Mouse (Mus musculus) MEL (cell line): Measurements from ENCODE around the gene Oip5. TPM values are rescaled to one million over a fixed set of nuclear protein-coding genes. Genes with fewer than 3 reads are reported as not detected.
"Not testable (repeated sequence)": the region's sequence is repeated elsewhere in the genome, so short reads cannot be mapped to it uniquely, and the experiment has no call there.

ENCODE experiments used
- DNase-seq: peaks from one replicate; pipeline ENCODE4 v3.0.0; 2011; ENCODE audit warnings: low read depth, low spot score
- H3K27ac ChIP-seq: 2 replicates; pipeline ENCODE4 v1.5.1; 2012; ENCODE audit warnings: low read depth, mild to moderate bottlenecking, control low read depth, low read length, moderate library complexity; ENCODE audit not compliant: control insufficient read depth
- H3K27me3 ChIP-seq, 2 experiments: fragments of 150-350 bp in 1 of 2; sonication (generic) in 1 of 2; 2 replicates each; pipeline ENCODE4 v1.6.1; 2012; ENCODE audit warnings: low read length in 2 of 2, mild to moderate bottlenecking in 2 of 2, improper control_type of control experiment in 1 of 2, moderate library complexity in 1 of 2; ENCODE audit not compliant: insufficient read depth in 2 of 2, control insufficient read depth in 1 of 2
- H3K36me3 ChIP-seq, 2 experiments: 2 replicates each; pipeline ENCODE4 v1.6.1; 2012 to 2014; ENCODE audit warnings: low read length in 2 of 2, improper control_type of control experiment in 1 of 2, inconsistent platforms in 1 of 2, mild to moderate bottlenecking in 1 of 2; ENCODE audit not compliant: insufficient read depth in 2 of 2, control insufficient read depth in 1 of 2
- H3K4me1 ChIP-seq, 2 experiments: fragments of 150-350 bp in 1 of 2; sonication (generic) in 1 of 2; 2 replicates each; pipeline ENCODE4 v1.6.1; 2012; ENCODE audit warnings: low read length in 2 of 2, improper control_type of control experiment in 1 of 2, mild to moderate bottlenecking in 1 of 2; ENCODE audit not compliant: insufficient read depth in 2 of 2, control insufficient read depth in 1 of 2
- H3K4me3 ChIP-seq, 2 experiments: fragments of 150-350 bp in 1 of 2; sonication (generic) in 1 of 2; 2 replicates each; pipeline ENCODE4 v1.5.1; 2012; ENCODE audit warnings: low read depth in 2 of 2, low read length in 2 of 2, mild to moderate bottlenecking in 2 of 2, moderate library complexity in 2 of 2, control low read depth in 1 of 2, improper control_type of control experiment in 1 of 2; ENCODE audit not compliant: control insufficient read depth in 1 of 2, insufficient read depth in 1 of 2
- H3K79me2 ChIP-seq: 2 replicates; pipeline ENCODE4 v1.6.1; 2012; ENCODE audit warnings: mild to moderate bottlenecking, low read length, moderate library complexity; ENCODE audit not compliant: control insufficient read depth, poor library complexity, insufficient read depth
- H3K9ac ChIP-seq: 2 replicates; pipeline ENCODE4 v1.6.1; 2012; ENCODE audit warnings: low read depth, mild to moderate bottlenecking, control low read depth, low read length, moderate library complexity; ENCODE audit not compliant: control insufficient read depth, poor library complexity, severe bottlenecking
- H3K9me3 ChIP-seq: fragments of 150-350 bp; sonication (generic); replicated peaks from 2 replicates; pipeline ENCODE4 v1.6.1; 2012; ENCODE audit warnings: mild to moderate bottlenecking, low read length, improper control_type of control experiment, moderate library complexity; ENCODE audit not compliant: insufficient read depth
- CHD1 ChIP-seq: IDR thresholded peaks from 2 replicates; pipeline ENCODE4 v1.6.1; 2012; ENCODE audit warnings: low read depth, mild to moderate bottlenecking, inconsistent platforms, low read length, improper control_type of control experiment
- CHD2 ChIP-seq: IDR thresholded peaks from 2 replicates; pipeline ENCODE4 v1.6.1; 2011; ENCODE audit warnings: low read length, improper control_type of control experiment
- CTCF ChIP-seq, 3 experiments: IDR thresholded peaks in 2 of 3; conservative IDR thresholded peaks in 1 of 3; 2 replicates each; pipeline ENCODE4 v1.5.1; 2011 to 2012; ENCODE audit warnings: low read length in 3 of 3, low read depth in 2 of 3, mild to moderate bottlenecking in 2 of 3, improper control_type of control experiment in 1 of 3, inconsistent platforms in 1 of 3, mixed read lengths in 1 of 3, moderate library complexity in 1 of 3; ENCODE audit not compliant: control insufficient read depth in 1 of 3, insufficient read depth in 1 of 3, poor library complexity in 1 of 3, severe bottlenecking in 1 of 3
- E2F4 ChIP-seq: IDR thresholded peaks from 2 replicates; pipeline ENCODE4 v1.6.1; 2011; ENCODE audit warnings: low read depth, low read length, improper control_type of control experiment, borderline replicate concordance
- ELF1 ChIP-seq: IDR thresholded peaks from 2 replicates; pipeline ENCODE4 v1.6.1; 2014; ENCODE audit warnings: low read depth, mild to moderate bottlenecking, inconsistent platforms, low read length, improper control_type of control experiment, moderate library complexity
- EP300 ChIP-seq, 2 experiments: IDR thresholded peaks; 2 replicates each; pipeline ENCODE4 v1.6.1; 2011; ENCODE audit warnings: improper control_type of control experiment in 2 of 2, low read length in 2 of 2, low read depth in 1 of 2, mild to moderate bottlenecking in 1 of 2
- GABPA ChIP-seq: IDR thresholded peaks from 2 replicates; pipeline ENCODE4 v1.6.1; 2012; ENCODE audit warnings: low read depth, mild to moderate bottlenecking, inconsistent platforms, low read length, improper control_type of control experiment, moderate library complexity
- HCFC1 ChIP-seq: IDR thresholded peaks from 2 replicates; pipeline ENCODE4 v1.6.1; 2012; ENCODE audit warnings: low read depth, mild to moderate bottlenecking, inconsistent platforms, low read length, improper control_type of control experiment, moderate library complexity
- KAT2A ChIP-seq: conservative IDR thresholded peaks from 2 replicates; pipeline ENCODE4 v1.6.1; 2012; ENCODE audit warnings: low read depth, low read length, improper control_type of control experiment, inconsistent platforms
- MAFK ChIP-seq: IDR thresholded peaks from 2 replicates; pipeline ENCODE4 v1.6.1; 2011; ENCODE audit warnings: low read depth, mild to moderate bottlenecking, low read length, improper control_type of control experiment, borderline replicate concordance
- MAX ChIP-seq: IDR thresholded peaks from 2 replicates; pipeline ENCODE4 v1.6.1; 2011; ENCODE audit warnings: low read length, improper control_type of control experiment
- MEF2A ChIP-seq: IDR thresholded peaks from 2 replicates; pipeline ENCODE4 v1.6.1; 2014; ENCODE audit warnings: low read depth, mild to moderate bottlenecking, inconsistent platforms, low read length, improper control_type of control experiment; ENCODE audit not compliant: poor library complexity, insufficient replicate concordance, severe bottlenecking; ENCODE audit errors: extremely low read depth
- MXI1 ChIP-seq: IDR thresholded peaks from 2 replicates; pipeline ENCODE4 v1.6.1; 2011; ENCODE audit warnings: mild to moderate bottlenecking, low read depth, low read length, improper control_type of control experiment
- MYB ChIP-seq: IDR thresholded peaks from 2 replicates; pipeline ENCODE4 v1.6.1; 2011; ENCODE audit warnings: mild to moderate bottlenecking, low read depth, low read length, improper control_type of control experiment
- NELFE ChIP-seq: IDR thresholded peaks from 2 replicates; pipeline ENCODE4 v1.6.1; 2011; ENCODE audit warnings: low read depth, low read length, improper control_type of control experiment
- POLR2A ChIP-seq, 2 experiments: IDR thresholded peaks; 2 replicates each; pipeline ENCODE4 v1.6.1; 2011 to 2012; ENCODE audit warnings: low read length in 2 of 2, mild to moderate bottlenecking in 2 of 2, control low read depth in 1 of 2, improper control_type of control experiment in 1 of 2, low read depth in 1 of 2, moderate library complexity in 1 of 2; ENCODE audit not compliant: control insufficient read depth in 1 of 2, insufficient read depth in 1 of 2, poor library complexity in 1 of 2
- POLR2AphosphoS2 ChIP-seq: IDR thresholded peaks from 2 replicates; pipeline ENCODE4 v1.6.1; 2011; ENCODE audit warnings: low read length, improper control_type of control experiment
- RAD21 ChIP-seq: IDR thresholded peaks from 2 replicates; pipeline ENCODE4 v1.6.1; 2011; ENCODE audit warnings: mild to moderate bottlenecking, low read depth, low read length, improper control_type of control experiment
- SIN3A ChIP-seq: IDR thresholded peaks from 2 replicates; pipeline ENCODE4 v1.6.1; 2012; ENCODE audit warnings: low read length, improper control_type of control experiment, inconsistent platforms
- SMC3 ChIP-seq: IDR thresholded peaks from 2 replicates; pipeline ENCODE4 v1.6.1; 2011; ENCODE audit warnings: low read depth, low read length, improper control_type of control experiment
- UBTF ChIP-seq: IDR thresholded peaks from 2 replicates; pipeline ENCODE4 v1.6.1; 2012; ENCODE audit warnings: low read depth, mild to moderate bottlenecking, inconsistent platforms, low read length, improper control_type of control experiment, moderate library complexity, borderline replicate concordance; ENCODE audit not compliant: insufficient read depth
- USF1 ChIP-seq: IDR thresholded peaks from 2 replicates; pipeline ENCODE4 v1.6.1; 2014; ENCODE audit warnings: low read depth, mild to moderate bottlenecking, inconsistent platforms, low read length, improper control_type of control experiment, moderate library complexity
- ZC3H11A ChIP-seq: IDR thresholded peaks from 2 replicates; pipeline ENCODE4 v1.6.1; 2012; ENCODE audit warnings: low read depth, mild to moderate bottlenecking, inconsistent platforms, low read length, improper control_type of control experiment
- ZKSCAN1 ChIP-seq: IDR thresholded peaks from 2 replicates; pipeline ENCODE4 v1.6.1; 2012; ENCODE audit warnings: low read depth, mild to moderate bottlenecking, inconsistent platforms, low read length, improper control_type of control experiment, moderate library complexity
- ZNF384 ChIP-seq: IDR thresholded peaks from 2 replicates; pipeline ENCODE4 v1.6.1; 2012; ENCODE audit warnings: low read depth, mild to moderate bottlenecking, inconsistent platforms, low read length, improper control_type of control experiment
- polyA plus RNA-seq, 2 experiments: library from polyadenylated mRNA; stranded (reverse) in 1 of 2; unstranded in 1 of 2; fragments of >175 nt in 1 of 2; fragments of >200 nt in 1 of 2; gene quantifications; 2 replicates each; pipeline versions ENCODE4 v1.2.1 to v1.2.4; 2012; ENCODE audit warnings: low replicate concordance in 2 of 2, low read depth in 1 of 2; ENCODE audit not compliant: insufficient read length in 2 of 2, insufficient read depth in 1 of 2, missing spikeins in 1 of 2
- total RNA-seq: library from RNA; depleted of rRNA; stranded (reverse); fragments of 300-350 nt; gene quantifications from 2 replicates; pipeline ENCODE4 v1.2.3, GENCODE M21; 2012

Gene Oip5
- total and polyA plus RNA-seq, 3 experiments: 18.1 to 29.6 TPM; not detected in 1

DNA sequence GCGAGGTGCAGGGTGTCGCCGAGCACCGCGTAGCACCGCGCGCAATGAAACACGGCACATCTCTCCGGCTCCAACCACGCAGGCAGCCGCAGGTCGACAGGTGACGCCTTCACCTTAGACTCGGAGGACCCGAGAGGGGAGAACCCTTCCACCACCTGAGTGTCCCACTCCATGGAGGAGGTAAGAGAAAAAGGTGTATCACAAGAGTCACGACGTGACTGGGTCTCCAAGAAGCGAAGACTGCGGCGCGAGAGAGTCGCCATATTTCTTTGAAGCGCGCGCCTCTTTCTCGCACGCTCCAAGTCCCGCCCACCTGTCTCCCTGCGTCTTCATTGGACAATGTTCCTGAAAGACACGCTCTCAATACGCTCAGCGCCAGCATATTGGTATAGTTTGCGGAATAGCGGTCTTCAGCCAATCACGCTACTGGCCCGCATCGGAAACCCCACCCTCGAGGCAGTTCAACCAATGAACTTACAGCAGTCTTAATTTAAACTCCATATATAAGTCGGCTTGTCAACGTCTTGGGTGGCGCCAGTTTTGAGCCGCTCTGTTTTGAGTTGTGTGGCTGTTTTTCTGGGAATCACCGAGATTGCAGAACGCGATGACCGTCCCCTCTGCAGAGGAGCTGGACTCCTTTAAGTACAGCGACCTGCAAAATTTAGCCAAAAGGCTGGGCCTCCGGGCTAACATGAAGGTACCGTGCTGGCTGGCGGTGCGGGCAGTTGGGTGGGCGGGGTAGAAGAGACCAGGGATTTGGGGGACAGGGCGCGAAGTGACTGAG is at the start of gene Oip5, which contains the start of gene Nusap1 (continued):
- TF ChIP-seq ELF1: no peak
- 0 out of 2 replicates have a peak, but pooled peaks have one; percentile 18 for TF ChIP-seq UBTF
- TF ChIP-seq MAX: no peak
- TF ChIP-seq POLR2AphosphoS2: peak; percentile 75; the same call in 1 of the 2 replicates

DNA sequence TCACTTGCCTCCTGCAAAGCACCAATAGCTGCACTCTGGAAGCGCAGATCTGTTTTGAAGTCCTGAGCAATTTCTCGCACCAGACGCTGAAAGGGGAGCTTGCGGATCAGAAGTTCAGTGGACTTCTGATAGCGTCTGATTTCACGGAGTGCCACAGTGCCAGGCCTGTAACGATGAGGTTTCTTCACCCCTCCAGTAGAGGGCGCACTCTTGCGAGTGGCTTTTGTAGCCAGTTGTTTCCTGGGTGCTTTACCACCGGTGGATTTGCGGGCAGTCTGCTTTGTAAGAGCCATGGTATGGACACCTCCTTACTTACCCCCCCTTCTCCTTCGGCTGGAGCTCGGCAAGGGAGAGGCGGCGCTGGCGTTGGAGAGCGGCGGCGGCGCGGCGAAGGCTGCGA is 47.5 kb upstream of the Oip5 start:
- not testable (repeated sequence) for H3K27ac ChIP-seq, H3K9ac ChIP-seq, H3K4me3 ChIP-seq, H3K9me3 ChIP-seq, DNase-seq, H3K4me1 ChIP-seq, H3K27me3 ChIP-seq, H3K36me3 ChIP-seq
- H3K79me2 ChIP-seq: peaks cover 10% of the 10 kb centered on the region

DNA sequence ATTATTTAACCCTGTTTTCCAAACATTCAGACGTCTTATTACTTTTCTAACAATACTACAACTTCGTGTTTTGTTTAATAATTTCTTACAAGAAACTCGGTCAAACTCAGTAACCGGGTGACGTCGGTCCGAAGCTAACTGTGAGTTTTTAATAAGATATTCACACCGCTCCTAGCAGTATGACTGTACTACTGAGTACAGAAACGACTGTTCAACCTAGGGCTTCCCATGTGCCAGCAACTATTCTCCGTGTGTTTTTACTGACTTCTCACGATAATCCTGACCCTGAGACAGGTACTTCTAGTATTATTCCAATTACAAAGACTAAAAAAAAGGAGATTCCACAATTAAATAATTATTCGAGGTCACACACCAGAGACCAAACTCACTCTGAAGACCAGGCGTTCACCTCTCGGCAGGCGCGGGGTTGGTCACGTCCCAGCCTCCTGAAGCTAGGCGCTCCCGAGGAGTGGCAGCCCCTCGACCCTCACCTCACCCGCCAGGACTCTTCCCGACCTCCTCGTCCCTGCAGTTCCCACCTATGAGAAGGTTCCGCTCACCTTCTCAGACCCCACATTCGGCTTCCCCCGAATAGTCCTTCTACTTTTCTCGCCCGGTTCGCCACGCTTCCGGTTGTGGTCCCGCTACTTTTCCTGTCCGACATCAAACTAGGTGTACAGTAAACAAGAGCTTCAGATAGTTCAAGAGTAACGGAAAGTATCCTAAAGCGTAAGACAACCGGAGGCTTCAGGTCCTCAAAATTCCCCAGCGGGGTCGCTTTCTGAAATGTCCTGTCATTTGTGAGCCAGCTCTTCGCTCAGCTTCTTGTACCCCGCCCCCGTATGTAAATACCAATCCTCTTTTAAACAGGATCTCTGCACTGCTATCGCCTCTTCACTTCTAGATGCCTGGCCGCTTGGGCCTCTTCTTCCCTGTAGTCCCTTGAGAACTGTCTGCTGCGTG is 44.2 kb upstream of the Oip5 start, which contains the start of gene Ndufaf1:
Gene Ndufaf1 (minus strand): TSS at position 608 of the 963 bp plus-strand sequence.
- Histone ChIP-seq H3K9me3 (no peaks in the 10 kb centered on the region), H3K27ac (peak within 1 kb of the TSS; percentile 86)
- TF ChIP-seq CHD1 (no peak), CTCF (IDR thresholded peaks at IDR 0.05 in 2 of 3, conservative IDR thresholded peaks at IDR 0.05 in 1 of 3; ENCODE audit: control insufficient read depth in 1 of 3, insufficient read depth in 1 of 3, low read depth in 2 of 3, low read length in 3 of 3, poor library complexity in 1 of 3, severe bottlenecking in 1 of 3) (no peak), RAD21 (no peak), HCFC1 (peak; percentile 96), MEF2A (no peak), USF1 (peak; percentile 45; the same call in 1 of the 2 replicates), ZKSCAN1 (no peak), MAFK (no peak), ZC3H11A (no peak), UBTF (no peak), GABPA (no peak), MYB (peak; percentile 73; the same call in 1 of the 2 replicates), SIN3A (peak; percentile 96), MAX (peak; percentile 55; the same call in 1 of the 2 replicates), ZNF384 (0 out of 2 replicates have a peak, but pooled peaks have one; percentile 39), POLR2A (IDR thresholded peaks at IDR 0.05; ENCODE audit: control insufficient read depth in 1 of 2, insufficient read depth in 1 of 2, low read depth in 1 of 2, low read length in 2 of 2, poor library complexity in 1 of 2) (peak; percentile 80 to 88), EP300 (IDR thresholded peaks at IDR 0.05; ENCODE audit: low read depth in 1 of 2, low read length in 2 of 2) (peak in 1 of 2 experiments; percentile 55; a peak in 2 of 4 replicates), MXI1 (peak; percentile 88), NELFE (peak; percentile 82), SMC3 (no peak), CHD2 (no peak), E2F4 (0 out of 2 replicates have a peak, but pooled peaks have one; percentile 46), KAT2A (peak; percentile 67)

More for the DNA sequence above, 44.2 kb upstream of the Oip5 start, which contains the start of gene Ndufaf1:
- Histone ChIP-seq H3K4me3 (peak within 1 kb of the TSS; percentile 74 to 98), H3K9ac (peak within 1 kb of the TSS; percentile 94), H3K27me3 (no peaks in the 10 kb centered on the region), H3K36me3 (peaks cover 0 to 5% of the 10 kb centered on the region in 2 experiments; a peak in 2 of 4 replicates), H3K79me2 (peaks cover 19% of the 10 kb centered on the region), H3K4me1 (peaks cover 3 to 5% of the 10 kb centered on the region in 2 experiments; a peak in 2 of 4 replicates)
- DNase-seq: peak; percentile 96
